Mouse (Mus musculus) ES-Bruce4 (cell line): Measurements from ENCODE around the gene Scamp2.

ENCODE experiments used
- CTCF ChIP-seq: IDR thresholded peaks from one replicate; pipeline ENCODE4 v1.8.1; 2011; ENCODE audit warnings: low read depth, low read length
- EP300 ChIP-seq: IDR thresholded peaks from 2 replicates; pipeline ENCODE4 v1.6.1; 2011; ENCODE audit warnings: low read depth, low read length; ENCODE audit not compliant: insufficient read depth

- TF ChIP-seq CTCF (no peak), EP300 (no peak)
Measured at GRCm38 (mm10) chr9:57577144-57577849, 16.6 kb downstream of the Scamp2 start.
